Mouse (Mus musculus): ENCODE measurements around the gene Tppp2. TPM values are rescaled to one million over a fixed set of nuclear protein-coding genes. Genes with fewer than 3 reads are reported as not detected.
"Not testable (repeated sequence)": the region's sequence is repeated elsewhere in the genome, so short reads cannot be mapped to it uniquely, and the experiment has no call there.

Tppp2 gene
- total and polyA plus RNA-seq, 3 experiments = not detected

DNA sequence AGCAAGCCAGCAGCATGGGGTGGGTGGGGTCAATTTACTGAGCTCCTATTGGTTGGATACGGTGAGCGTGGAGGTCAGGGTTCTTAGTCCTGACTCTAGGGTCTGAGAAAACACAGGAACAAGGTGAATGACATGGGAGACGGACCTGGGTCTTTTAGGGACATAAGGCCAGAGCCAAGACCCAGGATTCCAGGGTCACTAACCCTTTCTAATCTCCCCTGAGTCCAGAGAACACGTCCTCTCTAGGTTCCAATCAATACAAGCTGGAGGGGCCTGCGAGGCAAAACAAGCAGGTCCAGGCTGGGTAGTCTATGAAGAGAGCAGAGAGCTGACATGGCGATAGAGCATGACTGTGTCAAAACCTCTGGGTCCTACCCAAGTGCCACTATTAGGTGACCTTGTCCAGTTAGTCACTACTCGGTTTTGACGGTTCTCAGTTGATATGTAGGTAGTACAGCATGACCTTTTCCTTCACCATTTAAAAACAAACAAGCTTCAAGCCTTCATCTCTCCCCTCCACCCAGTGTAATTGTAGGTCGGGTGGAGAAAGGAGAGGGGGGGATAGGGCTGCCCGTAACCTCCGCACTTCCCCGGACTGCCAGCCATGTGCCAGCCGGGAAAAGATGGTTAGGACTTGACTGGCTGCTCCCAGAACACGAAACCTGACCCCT is 5.7 kb upstream of the Tppp2 start:
- DNase-seq = peak; percentile 80

GRCm38 (mm10) chr14:51913062-51913959 is 4.9 kb upstream of the Tppp2 start:
- peak; percentile 94 for DNase-seq

GRCm38 (mm10) chr14:51913960-51914762 is 4.1 kb upstream of the Tppp2 start, which contains the start of gene Ndrg2:
Ndrg2 (minus strand) TSS chr14:51914158.
- peak; percentile 85 for DNase-seq

- peak; percentile 61 for DNase-seq
These were observed 3.2 kb upstream of the Tppp2 start for GRCm38 (mm10) chr14:51915030-51915429.

DNA sequence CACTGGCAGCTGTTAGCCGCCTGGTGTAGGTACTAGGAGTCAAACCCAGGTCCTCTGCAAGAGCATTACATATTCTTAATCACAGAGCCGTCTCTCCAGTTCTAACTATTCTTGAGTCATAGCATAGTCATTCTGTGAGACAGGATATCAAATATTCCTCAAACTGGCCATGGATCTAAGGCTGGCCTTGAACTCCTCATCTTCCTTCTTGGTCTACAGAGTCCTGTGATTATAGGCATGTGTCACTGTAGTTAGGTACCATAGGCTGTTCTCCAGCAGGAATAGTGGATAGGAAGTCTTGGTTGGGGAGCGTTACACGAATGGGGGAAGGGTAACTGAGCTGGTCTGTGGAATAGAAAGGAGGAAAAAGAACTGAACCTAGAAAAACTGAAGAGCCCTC is 1.7 kb upstream of the Tppp2 start:
- DNase-seq = peak; percentile 51

DNA sequence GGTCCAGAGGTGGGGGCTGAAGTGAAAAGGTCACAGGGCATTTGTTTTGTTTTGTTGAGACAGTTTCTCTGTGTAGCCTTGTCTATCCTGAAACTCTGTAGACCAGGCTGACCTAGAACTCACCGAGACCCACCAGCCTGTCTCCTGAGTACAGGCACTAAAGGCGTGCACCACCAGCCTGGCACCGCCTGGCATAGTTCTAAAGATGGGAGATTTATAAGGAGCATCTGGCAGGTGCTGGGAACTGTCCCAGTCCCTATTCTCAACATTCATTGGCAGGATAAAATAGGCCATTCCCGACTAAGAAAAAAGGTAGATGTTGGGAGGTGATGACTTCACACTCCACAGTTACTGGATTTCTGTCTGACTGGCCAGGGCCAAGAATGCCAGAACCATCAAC is 741 bp downstream of the Tppp2 start:
- DNase-seq = no peak

DNA sequence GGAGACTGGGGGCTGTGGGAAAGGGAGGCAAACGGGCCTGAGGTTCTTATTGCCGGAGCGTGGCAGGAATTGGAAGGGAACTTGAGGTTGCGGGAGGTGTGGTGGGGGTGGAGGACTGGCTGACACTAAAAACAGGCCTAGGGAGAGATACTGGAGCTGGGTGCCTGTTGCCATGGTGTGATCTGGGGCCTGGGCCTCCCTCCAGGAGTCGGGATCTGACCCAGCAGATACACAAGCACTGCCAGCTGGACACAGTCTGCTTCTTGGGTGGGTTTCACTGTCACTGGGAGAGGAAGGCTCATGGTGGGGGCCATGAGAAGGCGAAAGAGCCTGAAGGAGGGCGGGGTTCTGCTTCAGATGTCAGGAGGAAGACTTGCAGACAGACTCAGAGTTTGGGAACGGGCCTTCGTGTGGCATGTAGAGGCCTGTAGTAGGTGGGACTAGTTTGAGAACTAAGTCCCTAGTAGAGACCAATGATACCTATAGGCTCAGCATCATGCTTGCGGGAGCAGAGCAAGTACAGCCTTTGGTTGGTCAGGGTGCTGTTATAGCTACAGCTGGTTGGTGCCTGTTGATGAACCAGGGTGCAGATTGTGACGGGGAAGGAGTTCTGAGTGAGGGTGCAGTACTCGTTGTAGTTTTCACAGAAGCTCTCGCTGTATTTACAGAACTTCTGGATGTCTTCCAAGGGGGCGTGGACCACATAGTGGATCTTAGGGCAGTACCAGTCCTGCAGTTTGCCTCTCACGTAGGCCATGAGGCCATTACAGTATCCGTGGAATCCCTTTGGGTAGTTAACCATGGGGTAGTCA is 3.7 kb downstream of the Tppp2 start:
- no peak for DNase-seq

DNA sequence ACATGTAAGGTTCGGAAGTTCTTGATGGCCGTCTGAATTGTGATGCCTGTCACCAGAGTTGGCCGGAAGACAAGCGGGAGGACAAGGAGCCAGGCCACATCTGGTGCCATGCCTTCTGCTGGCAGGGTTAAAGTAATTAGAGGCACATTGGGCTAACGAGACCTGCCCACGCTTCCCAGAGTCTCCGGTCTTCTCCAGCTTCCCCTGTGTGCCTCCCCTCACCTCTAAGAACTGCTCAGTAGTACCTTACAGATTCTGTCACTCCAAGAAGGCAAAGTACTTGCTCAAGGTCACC is 4.3 kb downstream of the Tppp2 start, which contains the start of gene Rnase13:
Gene Rnase13 (minus strand): TSS at position 203 of the 295 bp plus-strand sequence.
- DNase-seq = no peak

DNA sequence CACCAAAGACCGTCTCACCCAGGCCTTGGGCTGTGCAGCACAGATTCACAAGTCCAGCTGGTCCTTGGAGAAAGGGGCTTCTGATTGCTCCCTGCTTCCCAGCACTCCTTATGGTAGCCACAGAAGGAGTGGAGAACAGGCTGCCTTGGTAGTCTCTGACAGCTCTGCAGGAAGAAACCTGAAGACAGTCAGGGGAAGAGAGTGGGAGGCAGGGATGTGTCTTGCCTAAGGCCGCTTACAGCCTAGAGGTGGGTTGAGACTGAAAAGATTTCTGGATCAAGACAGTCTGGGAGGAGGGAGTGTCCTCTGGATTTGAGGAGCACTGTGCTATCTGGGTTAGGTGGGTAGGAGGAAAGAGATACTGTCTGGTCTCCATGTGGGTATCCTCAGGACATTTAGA is 4.7 kb downstream of the Tppp2 start:
- no peak for DNase-seq

- DNase-seq = no peak
These were observed 5.3 kb downstream of the Tppp2 start for GRCm38 (mm10) chr14:51923492-51923891.

GRCm38 (mm10) chr14:51926930-51927329 is 8.7 kb downstream of the Tppp2 start:
- not testable (repeated sequence) for DNase-seq

DNA sequence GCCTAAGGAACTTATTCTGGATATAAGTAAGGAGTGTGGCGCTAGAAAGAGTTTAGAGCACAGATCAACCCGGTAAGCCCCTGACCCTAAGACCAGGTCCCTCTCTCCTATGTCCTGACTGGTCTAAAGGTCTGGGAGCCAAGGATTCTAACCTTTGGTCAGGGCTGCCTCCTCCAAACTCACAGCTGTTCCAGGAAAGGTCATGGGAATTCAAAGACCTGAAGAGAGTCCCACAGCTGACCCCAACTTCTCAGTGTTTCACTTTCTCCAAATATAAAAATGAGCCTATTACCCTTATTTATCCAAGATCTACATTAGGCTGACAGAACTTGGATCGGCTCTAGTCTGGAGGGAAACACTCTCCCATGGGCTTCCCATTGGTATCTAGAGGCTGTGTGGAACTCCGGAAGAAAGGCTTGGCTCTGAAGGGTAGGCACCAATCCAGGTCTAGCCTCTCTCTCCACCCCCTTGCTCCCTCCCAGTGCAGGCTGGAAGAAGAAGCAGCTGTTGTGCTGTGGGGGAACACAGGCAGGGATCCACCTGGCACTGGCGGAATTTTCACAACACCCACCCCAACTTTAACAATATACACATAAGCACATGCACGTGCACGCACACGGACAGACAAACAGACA is 11.2 kb downstream of the Tppp2 start:
- peak; percentile 63 for DNase-seq

GRCm38 (mm10) chr14:51929968-51930367 is 11.7 kb downstream of the Tppp2 start:
- DNase-seq = no peak

GRCm38 (mm10) chr14:51930824-51931223 is 12.6 kb downstream of the Tppp2 start:
- DNase-seq = peak; percentile 75

- no peak for DNase-seq
These were observed 14.1 kb downstream of the Tppp2 start for GRCm38 (mm10) chr14:51932092-51933020.

- no peak for DNase-seq
These were observed 20.8 kb downstream of the Tppp2 start for GRCm38 (mm10) chr14:51939005-51939404.

GRCm38 (mm10) chr14:51940944-51941560 is 22.8 kb downstream of the Tppp2 start:
- DNase-seq = peak; percentile 78

GRCm38 (mm10) chr14:51941577-51941976 is 23.4 kb downstream of the Tppp2 start:
- DNase-seq = peak; percentile 34

DNA sequence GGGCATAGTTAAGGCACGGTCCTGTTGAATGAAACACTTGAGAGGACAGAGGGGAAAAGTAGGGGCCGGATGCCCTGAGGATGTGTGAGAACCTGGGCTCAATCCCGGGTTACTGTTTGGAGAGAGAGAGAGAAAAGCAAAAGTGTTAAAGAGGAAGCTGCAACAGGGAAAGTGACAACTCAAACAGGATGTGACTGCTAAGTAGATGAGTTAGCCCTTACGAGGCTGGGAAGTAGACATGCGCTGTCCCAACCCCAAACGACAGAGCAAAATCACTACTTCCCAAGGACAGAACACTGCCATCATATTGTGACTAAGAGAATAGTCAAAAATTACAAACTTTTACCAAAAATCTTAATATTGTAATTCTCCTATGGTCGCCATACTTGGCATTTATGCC is 24.0 kb downstream of the Tppp2 start:
- DNase-seq = no peak

Measured in adrenal gland, adult 2 months (tissue).